Mouse (Mus musculus): Measurements from ENCODE around the gene Zmynd11.

The Zmynd11 gene

DNA sequence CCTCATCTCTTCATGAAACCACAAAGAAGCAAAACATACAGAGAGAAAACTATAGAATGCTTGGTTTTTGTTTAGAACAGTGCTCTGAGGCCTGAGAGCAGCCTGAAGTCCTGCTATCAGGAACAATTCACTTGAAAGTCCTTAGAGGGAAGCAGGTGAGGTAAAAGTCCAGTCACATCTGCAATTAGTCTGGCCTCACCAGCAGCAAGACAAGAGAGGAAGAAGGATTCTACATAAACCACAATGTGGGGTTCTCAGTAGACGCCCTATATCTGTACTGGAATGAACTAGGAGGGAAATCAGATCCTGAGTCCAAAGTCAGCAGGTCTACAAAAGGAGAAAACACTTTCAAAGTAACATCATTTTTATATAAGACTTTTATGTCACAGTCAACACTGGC is 49.9 kb downstream of the Zmynd11 start:
- in situ Hi-C loops (cut with MboI, MseI) = no loop called here

DNA sequence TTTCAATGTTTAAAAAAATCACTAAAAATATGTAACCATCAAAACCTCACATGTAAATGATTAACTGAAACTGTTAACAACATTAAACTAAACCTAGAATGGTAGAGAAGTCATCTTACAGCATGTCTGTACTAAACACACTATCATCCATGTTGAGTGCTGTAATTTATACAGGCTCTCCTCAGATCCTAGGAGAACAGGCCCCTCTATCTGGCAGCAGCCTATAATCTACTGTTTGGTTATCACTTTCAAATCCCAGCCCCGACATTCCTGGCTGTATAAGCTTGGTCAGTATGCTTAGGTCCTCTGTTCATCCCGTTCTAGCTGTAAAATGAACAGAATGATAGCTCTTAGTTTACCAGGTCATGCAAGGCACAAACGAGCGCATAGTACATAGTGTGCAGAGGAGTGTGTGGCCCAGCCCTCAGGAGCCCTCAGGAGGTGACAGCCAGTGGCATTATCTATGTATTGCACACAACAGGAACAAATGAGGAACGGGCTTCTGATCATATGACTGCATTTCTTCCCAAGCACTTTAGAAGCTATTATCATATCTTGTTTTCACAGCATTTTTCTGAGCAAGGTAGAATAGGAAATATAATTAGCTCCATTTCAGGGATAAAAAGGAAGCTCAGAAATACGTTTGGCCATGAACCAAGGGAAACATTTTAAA is 51.5 kb downstream of the Zmynd11 start:
- in situ Hi-C loops (cut with MboI, MseI) = no loop called here

DNA sequence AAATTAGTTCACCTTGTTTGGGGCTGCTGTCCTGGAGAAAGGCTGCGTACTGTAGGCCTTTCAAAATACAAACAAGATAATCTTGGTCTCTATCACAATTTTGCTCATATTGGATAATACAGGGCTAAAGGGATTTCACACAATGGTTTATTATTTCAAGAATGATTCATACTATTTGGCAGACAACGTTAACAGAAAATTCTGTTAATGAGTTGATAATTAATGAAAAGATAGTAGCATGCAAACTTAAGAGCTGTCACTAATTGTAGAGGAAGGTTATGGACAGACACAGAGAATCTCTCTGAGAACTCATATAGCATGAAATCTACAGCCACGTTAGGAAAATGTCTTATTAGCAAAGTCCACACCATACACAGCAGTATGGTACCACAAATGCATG is 52.2 kb downstream of the Zmynd11 start:
- in situ Hi-C loops (cut with MboI, MseI) = no loop called here

DNA sequence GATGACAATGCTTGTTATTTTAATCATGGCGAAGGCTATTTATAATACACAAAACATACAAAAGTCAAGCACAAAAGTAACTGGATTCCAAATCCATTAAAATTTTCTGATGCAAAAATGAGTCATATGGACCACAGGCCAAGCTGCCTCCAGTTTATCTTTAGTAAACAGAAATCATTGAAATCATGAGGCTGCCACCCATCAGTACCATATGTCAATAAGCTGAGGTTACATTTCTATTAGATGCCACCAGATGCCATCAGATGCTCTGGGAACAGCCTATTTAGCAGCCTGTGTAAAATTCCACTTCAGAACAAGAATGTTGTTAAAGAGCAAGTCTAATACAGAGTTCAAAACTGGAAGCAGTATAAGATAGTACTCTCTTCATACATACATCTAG is 52.7 kb downstream of the Zmynd11 start:
- in situ Hi-C loops (cut with MboI, MseI) = no loop called here

DNA sequence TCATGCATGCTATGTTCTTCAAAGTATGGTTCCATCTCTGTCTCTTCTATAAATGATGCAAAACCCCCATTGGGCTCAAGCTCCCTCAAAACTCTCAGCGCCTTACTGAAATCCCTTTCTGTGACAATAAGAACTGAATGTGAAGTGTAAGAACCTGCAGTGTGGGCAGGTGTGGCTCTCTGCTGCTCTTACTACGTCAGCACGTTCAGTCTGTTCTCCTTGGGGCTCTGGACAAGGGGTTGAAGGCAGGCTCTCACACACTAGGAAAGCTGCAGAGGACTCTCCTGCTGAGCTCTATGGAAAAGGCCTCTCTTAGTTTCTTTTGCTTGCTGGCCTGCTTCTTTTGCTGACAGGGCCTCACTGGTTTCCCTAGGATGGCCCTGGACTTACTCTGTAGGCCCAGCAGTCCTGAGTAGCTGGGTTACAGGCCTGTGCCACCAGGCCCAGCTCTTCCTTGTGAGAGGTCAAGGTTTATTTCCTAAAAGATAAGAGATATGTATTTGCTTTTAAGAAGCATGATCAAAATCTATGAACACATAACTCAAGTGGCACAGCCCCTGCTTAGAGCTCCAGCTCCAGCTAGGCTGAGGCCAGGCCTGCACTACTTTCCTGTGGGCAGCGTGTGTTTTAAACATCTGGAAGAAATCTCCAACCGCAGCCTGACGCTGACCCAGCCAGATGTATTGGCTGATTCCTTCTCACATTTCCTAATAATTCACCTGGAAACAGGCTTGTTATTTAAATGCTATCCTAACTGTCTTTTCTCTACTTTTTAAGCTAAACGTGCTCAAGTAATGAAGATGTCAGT is 56.5 kb downstream of the Zmynd11 start:
- in situ Hi-C loops (cut with MboI, MseI) = no loop called here

DNA sequence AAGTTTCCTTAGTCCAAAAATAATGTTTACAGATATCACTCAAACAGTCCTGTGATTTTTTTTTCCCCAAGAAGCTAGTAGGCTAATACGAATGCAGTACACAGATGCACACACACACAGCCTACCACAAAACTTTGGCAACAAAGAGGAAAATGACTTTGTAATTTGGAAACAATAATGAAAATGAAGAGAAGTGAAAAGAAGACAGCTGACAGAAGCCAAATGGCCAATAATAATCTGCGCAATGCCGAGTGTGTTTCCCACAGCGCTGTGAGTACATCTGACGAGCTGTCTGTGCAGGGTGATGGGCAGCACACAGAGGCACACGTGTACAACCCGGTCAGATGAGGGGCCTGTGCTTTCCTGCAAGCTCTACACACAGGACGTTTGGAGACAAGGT is 58.4 kb downstream of the Zmynd11 start:
- in situ Hi-C loops (cut with MboI, MseI) = no loop called here

DNA sequence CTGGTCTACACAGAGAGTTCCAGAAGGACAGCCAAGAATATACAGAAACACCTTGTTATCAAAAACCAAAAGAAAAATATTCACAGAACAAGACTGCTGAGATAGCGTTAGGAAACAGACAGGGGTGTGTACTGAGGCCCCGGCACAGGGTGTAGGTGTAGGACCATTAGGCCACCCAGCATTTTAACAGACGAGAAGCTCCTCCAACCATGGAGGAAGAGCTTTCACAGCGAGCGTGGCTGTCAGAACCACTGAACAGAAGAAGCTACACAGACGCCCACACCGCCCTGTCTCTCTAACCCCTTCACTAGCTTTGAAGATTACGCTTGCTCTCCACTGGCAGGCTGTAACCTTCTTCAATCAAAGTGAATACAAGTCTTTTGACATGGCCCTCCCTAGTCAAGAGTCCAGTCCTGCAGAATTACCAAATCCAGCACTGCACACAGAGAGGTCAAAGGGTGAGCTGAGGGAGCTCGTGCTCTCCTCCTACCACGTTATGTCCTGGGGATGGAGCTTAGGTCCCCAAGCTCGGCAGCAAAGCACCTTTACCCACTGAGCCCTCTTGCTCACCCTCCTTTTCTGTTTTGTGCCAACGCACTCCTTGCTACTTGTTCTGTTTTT is 62.4 kb downstream of the Zmynd11 start:
- in situ Hi-C loops (cut with MboI, MseI) = no loop called here

DNA sequence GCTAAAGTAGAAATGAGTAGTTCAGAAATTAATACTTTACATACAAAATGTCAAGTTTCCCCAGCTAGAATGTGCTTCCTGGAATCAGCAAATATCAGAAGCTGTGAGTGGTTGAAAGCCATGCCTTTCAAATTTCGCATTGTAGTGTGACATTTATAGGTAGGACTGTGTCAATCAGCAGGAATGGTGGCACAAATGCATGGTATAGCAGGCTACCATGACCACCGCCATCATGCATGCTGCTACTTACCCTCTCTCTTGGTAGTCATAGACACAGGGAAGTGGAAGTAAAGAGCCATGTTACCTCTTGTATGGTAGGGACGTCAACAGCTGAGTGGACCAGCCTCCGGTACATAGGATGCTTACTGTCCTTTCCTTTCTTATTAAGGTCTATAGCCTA is 67.8 kb downstream of the Zmynd11 start:
- in situ Hi-C loops (cut with MboI, MseI) = no loop called here

DNA sequence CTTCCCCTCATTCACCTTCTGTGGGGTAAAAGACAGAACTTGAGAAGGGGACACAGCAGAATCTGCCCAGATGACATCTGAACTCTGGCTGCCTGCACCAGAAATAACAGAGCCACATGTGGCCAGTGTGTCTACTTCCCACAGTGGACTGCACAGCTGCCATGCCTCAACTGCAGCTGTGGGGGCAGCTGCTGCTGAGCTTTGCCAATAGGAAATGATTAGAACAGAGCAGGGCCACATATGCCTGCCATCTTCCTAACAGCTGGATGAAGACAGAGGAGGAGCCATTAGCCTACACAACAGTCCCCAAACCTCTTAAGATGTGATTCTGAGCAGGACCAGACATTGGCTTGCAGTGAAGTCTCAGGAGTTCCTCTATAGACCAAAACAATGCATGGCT is 69.3 kb downstream of the Zmynd11 start:
- in situ Hi-C loops (cut with MboI, MseI) = no loop called here

DNA sequence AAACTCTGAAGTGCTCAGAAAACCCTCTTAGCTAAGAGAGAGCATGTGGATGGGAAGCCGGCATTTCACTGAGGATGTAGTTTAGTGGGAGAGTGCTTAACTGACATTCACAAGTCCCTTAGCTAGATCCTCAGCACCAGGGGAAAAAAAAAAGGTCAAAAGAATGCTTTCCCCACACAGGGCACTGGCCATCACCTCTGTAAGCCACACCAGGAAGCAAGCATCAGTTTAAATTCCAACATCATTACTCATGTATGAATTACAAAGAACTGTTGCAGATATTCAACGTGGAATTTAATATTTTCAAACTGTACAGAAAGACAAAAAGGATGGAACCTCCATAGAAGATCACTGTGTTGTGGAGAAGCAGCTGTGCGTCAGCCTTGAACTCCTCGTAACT is 69.7 kb downstream of the Zmynd11 start:
- in situ Hi-C loops (cut with MboI, MseI) = no loop called here

DNA sequence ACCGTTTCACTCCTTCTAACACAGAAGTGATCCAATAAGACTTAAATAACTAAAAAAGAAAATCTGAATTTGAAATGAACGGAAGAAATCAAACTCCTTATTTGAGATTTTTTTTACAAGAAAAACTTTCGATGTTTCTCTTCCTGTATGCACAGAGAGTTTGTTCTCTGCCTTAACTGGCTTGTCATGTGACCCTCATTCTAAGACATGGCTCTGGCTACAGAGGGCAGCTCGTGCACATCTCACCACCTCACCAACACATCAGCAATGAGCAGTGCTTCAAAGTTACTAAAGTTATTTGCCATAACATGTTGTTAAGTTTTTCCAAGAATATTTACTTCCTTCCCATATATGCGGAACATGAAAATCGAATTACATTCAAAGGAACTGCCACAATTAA is 70.5 kb downstream of the Zmynd11 start:
- in situ Hi-C loops (cut with MboI, MseI) = no loop called here

DNA sequence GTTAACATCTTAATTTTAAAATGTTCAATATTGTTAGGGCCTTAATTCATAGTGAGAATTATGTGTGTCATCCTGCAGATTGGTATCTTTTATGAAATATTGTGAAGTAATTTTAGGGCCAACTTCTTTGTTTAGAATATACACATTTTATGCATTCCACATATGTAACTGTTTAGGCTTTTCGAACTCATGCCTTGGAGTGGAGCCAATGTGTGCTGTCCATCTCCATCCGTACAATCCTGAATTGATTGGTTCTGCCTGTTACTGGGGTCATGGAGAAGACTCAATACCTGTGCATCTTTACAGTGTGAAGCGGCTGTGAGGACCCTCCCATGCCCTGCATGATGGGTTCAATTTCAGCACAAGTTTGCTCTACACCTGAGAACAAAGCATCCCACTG is 72.3 kb downstream of the Zmynd11 start:
- in situ Hi-C loops (cut with MboI, MseI) = no loop called here

DNA sequence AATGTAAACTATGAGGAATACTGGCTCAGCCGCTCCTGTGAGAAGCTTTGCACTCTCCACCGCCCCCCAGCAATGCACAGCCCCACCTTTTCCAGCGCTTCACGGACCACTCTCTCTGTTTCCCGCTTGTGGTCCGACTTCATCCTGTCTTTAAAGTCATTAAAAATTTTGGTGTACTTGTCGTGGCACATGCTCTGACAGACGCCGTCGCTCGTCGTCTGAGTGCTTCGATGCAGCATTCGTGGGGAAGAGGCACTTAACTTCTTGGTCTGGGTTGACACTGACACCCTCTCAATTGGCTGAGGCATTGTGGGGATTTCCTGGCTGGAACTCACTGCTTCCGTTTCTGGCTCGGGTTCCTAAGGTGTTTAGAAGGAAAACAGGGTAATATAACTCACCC is 75.8 kb downstream of the Zmynd11 start:
- in situ Hi-C loops (cut with MboI, MseI) = no loop called here

DNA sequence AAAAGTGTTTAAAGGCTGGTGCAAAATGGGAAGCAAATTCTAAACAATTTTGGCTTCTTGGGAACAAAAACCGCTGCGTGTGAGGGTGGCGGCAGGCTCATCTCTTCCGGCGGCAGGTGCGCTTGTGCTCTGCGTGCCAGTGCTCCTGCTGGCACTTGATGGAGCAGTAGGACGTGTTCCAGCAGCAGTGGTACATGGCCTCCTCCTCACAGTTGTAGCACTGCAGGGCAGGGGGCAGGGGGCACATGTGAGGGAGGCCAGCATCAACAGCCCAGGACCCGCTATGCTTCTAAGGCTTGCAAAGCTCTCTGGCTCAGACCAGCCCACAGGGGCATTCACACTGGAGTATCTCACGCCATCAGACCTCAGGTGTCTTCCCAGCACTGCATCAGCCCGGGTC is 78.4 kb downstream of the Zmynd11 start:
- in situ Hi-C loops (cut with MboI, MseI) = no loop called here

DNA sequence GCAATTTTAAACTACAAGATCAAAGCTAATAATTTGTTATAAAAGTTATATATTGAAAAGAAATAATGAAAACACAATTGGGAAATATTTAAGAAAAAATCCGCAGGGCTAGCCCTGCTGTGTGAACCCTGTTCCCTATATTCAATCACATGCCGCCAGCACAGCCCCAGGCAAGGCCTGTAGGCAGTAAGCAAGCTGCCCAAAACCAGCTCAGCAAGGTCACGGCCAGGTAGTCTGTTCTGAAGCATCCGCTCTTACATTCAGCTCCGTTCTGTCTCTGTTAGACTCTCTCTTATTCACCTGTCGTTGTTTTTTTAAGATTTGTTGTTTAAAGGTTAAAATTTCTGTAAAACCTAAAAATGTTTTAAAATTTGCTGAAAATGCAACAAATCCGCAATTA is 78.9 kb downstream of the Zmynd11 start:
- in situ Hi-C loops (cut with MboI, MseI) = no loop called here

DNA sequence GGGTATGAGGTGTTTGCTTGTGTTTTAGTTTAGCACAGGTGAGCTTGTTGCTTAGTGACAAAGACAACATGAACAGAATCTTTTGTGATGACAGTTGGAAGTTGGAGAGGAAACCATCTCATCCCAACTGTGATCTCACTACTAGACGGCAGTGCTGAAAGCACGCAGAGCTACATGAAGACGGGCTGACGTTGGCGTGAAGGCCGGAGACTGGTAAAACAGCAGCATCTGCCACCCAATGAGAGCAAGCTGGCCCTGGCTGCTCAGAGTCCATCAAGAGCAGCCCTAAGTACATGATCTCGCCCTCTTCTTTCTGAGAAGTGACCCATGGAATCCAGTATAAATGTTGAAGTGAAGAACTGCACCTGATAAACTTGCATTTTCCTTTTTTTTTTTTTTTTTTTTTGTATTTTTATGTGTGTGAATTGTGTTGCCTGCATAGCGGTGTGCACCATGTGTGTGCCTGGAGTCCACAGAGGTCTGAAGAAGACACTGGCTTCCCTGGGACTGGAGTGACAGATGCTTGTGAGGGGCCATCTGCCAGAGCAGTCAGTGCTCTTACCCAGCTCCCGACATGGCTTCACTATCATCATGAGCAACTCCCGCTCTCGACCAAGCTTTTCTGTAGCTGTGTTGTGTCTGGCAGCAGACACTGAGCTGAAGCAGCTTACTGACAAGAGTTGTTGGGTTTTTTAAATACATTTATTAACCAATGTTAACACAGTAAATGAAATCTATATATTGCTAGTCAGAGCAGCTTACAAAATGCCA is 80.8 kb downstream of the Zmynd11 start:
- in situ Hi-C loops (cut with MboI, MseI) = no loop called here

DNA sequence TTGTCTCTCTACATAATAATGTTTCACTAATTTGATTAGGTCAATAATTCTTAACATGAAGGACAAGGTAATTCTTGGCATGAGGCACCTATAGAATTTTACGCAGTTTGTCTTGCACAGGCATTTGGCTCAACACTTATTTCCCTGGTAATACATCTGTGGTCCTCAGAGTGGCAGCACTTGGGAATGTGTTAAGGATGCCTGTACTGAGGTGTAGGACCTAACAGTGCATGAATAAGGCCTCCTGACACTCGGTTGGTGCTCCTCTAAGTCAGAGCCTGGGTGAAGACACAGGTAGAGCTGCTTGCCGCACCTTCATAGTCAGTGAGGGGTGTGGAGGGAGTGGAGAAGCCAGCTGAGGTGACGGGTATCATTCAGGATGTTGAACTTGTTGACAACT is 81.8 kb downstream of the Zmynd11 start:
- in situ Hi-C loops (cut with MboI, MseI) = no loop called here

DNA sequence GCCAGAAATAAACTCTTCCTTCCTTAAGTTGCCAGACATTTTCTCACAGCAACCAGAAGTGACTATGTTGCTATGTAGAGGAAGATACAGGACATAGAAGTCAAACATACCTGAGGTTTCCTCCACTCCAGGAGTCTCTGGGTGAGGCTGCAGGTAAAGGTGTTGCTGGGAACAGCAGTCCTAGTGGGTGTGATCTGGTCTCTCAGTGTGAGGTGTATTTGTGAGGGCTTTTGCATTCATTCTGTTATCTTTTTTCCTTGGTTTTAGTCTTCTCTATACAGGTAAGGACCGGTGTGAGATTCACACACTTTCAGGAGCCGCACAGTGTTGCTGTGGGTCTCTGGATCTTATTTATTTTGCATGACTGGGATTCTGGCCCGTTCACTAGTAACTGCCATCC is 83.6 kb downstream of the Zmynd11 start:
- in situ Hi-C loops (cut with MboI, MseI) = no loop called here

DNA sequence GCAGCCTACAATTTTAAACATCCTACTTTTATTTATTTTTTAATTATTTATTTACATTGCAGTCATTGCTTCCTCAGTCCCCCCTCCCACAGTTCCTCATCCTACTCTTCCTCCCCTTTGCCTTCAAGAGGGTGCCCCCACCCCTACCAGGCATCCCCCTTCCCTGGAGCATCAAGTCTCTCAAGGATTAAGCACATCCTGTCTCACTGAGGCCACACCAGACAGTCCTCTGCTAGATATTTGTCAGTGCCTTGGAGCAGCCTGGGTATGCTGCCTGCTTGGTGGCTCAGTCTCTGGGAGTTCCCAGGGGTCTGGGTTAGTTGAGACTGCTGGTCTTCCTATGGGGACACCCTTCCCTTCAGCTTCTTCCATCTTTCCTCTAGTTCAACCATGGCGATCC is 91.0 kb downstream of the Zmynd11 start:
- in situ Hi-C loops (cut with MboI, MseI) = no loop called here

DNA sequence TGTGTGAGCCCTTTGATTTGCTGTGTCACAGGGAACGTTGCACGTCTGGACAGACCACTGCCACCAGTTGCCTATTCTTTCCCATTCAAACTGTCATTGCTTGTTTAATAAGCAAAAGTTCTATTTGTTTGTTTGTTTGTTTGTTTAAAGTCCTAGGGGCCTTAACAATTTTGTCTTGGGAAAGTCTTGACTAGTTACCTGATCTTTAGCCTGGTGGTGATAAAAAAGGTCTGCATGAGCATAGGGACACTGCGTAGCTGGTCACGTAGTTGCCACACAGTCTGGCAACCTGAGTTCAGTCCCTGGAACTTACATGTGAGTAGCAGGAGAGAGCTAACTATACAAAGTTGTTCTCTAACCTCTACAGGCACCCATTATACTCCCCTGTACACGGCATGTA is 95.9 kb downstream of the Zmynd11 start:
- in situ Hi-C loops (cut with MboI, MseI) = no loop called here

DNA sequence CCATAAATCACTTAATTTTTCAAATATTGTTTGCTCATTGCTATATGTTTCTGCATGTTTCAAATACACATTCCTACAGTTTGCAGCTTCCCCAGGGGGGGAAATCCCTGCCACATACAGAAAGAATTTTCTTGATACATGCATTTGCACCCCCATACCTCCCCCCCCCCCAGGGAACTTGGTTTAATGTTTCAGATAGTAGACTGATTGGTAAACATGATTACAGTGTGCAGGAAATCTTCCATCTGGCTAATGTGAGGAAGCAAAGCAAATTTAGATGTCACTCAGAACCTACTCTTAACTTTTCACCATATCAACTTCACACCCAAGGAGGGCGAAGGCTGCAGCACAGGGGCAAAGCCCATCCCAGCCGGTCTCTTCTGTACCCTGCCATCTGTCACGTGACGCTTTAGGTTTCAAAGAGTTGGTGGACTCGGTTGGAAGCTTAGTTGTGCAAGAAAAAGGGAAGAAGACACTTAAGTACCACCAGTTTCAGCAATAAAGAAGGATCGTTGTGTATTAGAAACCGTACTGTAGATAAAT is 97.1 kb downstream of the Zmynd11 start:
- in situ Hi-C loops (cut with MboI, MseI) = no loop called here

DNA sequence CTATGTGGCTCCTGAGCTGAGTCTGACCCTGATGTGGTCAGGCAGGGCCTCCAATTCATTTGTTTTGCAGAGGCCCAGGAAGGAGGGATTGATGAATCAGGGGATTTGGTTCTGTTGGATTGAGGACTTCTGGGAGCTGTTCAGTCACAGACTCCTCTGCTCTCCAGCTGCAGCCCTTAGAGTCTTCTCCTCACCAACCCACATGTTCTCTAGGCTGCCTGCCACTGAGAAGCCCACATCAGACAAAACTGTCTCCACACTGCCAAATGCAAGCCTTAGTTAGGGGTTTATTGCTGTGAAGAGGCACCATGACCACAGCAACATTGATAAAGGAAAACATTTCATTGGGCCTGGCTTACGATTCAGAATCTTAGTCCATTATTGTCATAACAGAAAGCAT is 101.5 kb downstream of the Zmynd11 start:
- in situ Hi-C loops (cut with MboI, MseI) = no loop called here

Data from regulatory T cell (primary cell).